Mouse (Mus musculus): ENCODE results near the gene Tnfrsf14.

GRCm38 (mm10) chr4:154926969-154927898, 1.1 kb downstream of the Tnfrsf14 start:
- no peak for TF ChIP-seq CTCF (IDR thresholded peaks at IDR 0.05; ENCODE audit: extremely low read depth, insufficient read length, insufficient replicate concordance, low read depth, low read length)
- no peak for TF ChIP-seq POLR2A (IDR thresholded peaks at IDR 0.05; ENCODE audit: low read depth, low read length)
